Mouse (Mus musculus) stomach, postnatal 0 days (tissue): ENCODE measurements around the gene Uggt2.

Experiments used
- CTCF ChIP-seq: IDR thresholded peaks from 2 replicates; pipeline ENCODE4 v1.5.1; 2016; ENCODE audit warnings: antibody characterized with exemption, low read depth, mild to moderate bottlenecking, moderate library complexity
- EP300 ChIP-seq: optimal IDR thresholded peaks from 2 replicates; pipeline ENCODE3; 2016; ENCODE audit warnings: antibody characterized with exemption

- TF ChIP-seq EP300 = no peak
- no peak for TF ChIP-seq CTCF
Measured at GRCm38 (mm10) chr14:119012607-119013431, 86.4 kb downstream of the Uggt2 start.
